Mouse (Mus musculus) retina, postnatal 1 day (tissue): Measurements from ENCODE around the gene Thada.

Experiments used
- DNase-seq: peaks from one replicate; pipeline ENCODE4 v3.0.0-alpha.2; 2012

The Thada gene

DNA sequence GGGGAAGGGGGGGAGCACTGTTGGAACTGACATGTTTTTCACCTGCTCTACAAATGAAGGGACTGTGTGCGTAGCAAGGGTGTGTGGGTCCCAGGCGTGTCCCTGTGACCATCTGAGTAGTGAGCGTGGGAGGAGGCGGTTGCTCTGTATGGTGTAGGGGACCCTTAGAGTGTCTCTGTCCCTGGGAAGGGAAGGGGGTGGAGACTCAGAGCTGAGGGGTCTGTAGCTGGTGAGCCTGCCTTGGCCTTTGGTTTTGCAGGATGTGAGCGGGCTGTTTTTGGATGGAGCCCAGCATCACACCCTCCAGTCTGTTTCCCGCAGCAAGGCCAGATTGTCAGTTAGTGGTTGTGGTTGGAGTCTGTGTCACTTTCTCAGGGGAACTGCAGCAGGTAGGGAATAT lies 324.3 kb downstream of the Thada start:
- DNase-seq = no peak

DNA sequence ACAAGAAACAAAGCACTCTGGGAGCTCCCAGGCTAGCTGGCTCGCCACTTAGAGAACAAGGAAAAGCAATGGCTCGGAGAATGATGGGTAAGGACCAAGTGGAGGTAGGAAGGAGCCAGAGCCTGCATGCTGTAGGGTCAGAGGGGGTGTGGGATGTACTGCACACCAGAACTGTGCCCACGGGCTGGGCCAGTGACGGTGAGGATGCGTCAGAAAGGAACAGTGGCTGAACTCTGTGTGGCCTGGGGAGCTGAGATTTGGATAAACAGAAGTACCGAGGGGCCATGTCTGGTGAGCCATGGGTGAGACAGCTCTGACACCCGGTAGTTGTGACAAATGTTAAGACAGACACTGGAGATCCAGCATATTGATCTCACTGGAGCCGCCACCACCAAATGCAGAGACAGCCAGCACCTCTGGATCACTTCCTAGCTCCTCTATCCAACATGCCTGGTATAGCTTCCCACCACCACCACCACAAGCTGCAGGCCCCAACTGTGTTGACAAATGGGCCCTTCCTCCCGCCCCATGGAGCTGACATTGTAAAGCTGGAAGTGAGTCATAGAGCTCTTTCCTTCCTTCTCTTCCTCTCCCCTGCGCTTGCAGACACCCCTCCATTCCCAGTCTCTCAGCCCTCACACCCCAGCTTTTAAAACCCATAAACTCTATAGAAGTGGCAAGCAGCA lies 325.0 kb downstream of the Thada start:
- DNase-seq = no peak
